Mouse (Mus musculus) Patski (cell line): ENCODE measurements at regions not wholly inside any gene's neighbourhood (a gene's known extent, or its start where the extent isn't known, plus 50 kb on each side); places are given as distances from the start of the nearest gene placed in this dataset.

Source experiments
- ATAC-seq: fragments of 100-300 bp; one replicate; pipeline ENCODE4 v1.8.0; 2021
- CTCF ChIA-PET: fragments of 350-600 bp; sonication (Branson Sonifier 250); formaldehyde crosslinking; loops from one replicate; lab custom pipeline; 2022; ENCODE audit warnings: inconsistent platforms; lab: Charles Lee
- POLR2A ChIA-PET: fragments of 350-600 bp; sonication (Branson Sonifier 250); formaldehyde crosslinking; loops from one replicate; lab custom pipeline; 2022; ENCODE audit warnings: antibody characterized with exemption, inconsistent platforms; lab: Charles Lee
- DNase-seq: peaks from one replicate; pipeline ENCODE4 v3.0.0-alpha.2; 2011; ENCODE audit warnings: low read depth, low spot score
- H3K27me3 ChIP-seq: fragments of 371-371 bp; one replicate; pipeline ENCODE4 v1.5.1; 2021
- CTCF ChIP-seq: fragments of 100-300 bp; IDR thresholded peaks from one replicate; pipeline ENCODE4 v1.5.1; 2021
- in situ Hi-C: fragments of 300-500 bp; cut with MboI; formaldehyde crosslinking; loops from 3 replicates; pipeline ENCODE4 v1.11.1; 2018; ENCODE audit warnings: low pct_unique_long_range_greater_than_20kb, mixed read lengths

- peaks cover 8% of the 10 kb centered on the region for H3K27me3 ChIP-seq
- in situ Hi-C loops, result no loop called here
Observed at GRCm38 (mm10) chr7:36538111-36538510, 159.8 kb upstream of the Tshz3 start.

GRCm38 (mm10) chr7:36548007-36548406, 149.9 kb upstream of the Tshz3 start:
- ChIA-PET POLR2A (no interaction called here), CTCF (no interaction called here)
- H3K27me3 ChIP-seq, result peaks cover 3% of the 10 kb centered on the region
- in situ Hi-C loops, result no loop called here
- DNase-seq (no peak), ATAC-seq (no peak)
- TF ChIP-seq CTCF, result no peak

More at GRCm38 (mm10) chr7:36538111-36538510, 159.8 kb upstream of the Tshz3 start:
- ATAC-seq (no peak), DNase-seq (no peak)
- no peak for TF ChIP-seq CTCF
- ChIA-PET CTCF (no interaction called here), POLR2A (interaction anchor here (0.7 kb wide), 1 partner anchor 59 kb away, joined by 3 read pairs; no protein-coding TSS in a partner anchor)

- no peak for ATAC-seq
- TF ChIP-seq CTCF, result no peak
- peaks cover 3% of the 10 kb centered on the region for H3K27me3 ChIP-seq
- POLR2A ChIA-PET, result no interaction called here
- no peak for DNase-seq
- CTCF ChIA-PET, result no interaction called here
- in situ Hi-C loops, result no loop called here
Observed at GRCm38 (mm10) chr7:36548440-36548839, 149.5 kb upstream of the Tshz3 start.

DNA sequence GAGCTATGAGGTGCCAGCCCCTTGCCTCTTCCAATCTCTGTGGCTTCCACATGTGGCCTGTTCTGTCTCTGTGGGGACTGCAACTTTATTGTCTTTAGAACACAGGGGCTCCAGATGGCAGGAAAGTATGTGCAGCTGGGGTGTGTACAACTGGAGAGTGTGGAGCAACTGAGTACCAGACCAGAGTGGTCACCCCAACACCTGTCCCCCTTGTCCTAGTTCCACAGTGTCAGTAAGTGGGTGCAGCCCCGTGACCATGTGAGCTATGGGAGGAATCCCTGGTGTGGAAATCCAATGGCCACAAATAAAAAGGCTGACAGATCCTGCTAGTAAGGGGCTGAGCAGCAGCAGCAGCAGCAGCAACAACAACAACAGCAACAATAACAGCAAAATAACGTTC, 126.9 kb upstream of the Tshz3 start:
- ChIA-PET POLR2A (no interaction called here), CTCF (no interaction called here)
- no peak for ATAC-seq
- DNase-seq, result no peak
- in situ Hi-C loops, result no loop called here
- TF ChIP-seq CTCF, result no peak
- peaks cover 8% of the 10 kb centered on the region for H3K27me3 ChIP-seq

DNA sequence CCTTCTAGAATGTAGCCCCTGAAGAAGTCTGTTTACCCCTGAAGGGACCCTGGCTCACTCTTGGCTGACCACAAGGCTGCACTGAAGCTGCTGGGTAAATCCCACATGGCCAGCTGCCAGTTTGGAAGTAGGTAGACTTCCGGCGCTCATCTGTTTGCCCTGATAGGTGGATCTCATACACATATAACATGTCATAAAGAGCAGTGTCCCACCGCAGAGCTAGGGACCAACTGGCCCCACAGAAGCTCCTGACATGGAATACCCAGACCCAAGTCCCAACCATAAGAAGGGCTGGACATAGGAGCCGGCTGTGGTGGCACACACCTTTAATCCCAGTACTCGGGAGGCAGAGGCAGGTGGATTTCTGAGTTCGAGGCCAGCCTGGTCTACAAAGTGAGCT, 115.8 kb upstream of the Tshz3 start:
- POLR2A ChIA-PET, result no interaction called here
- no peaks in the 10 kb centered on the region for H3K27me3 ChIP-seq
- no peak for TF ChIP-seq CTCF
- CTCF ChIA-PET, result interaction anchor here (1.2 kb wide), 1 partner anchor 16 kb away, joined by 4 read pairs; no protein-coding TSS in a partner anchor
- ATAC-seq (no peak), DNase-seq (no peak)
- in situ Hi-C loops, result no loop called here

DNA sequence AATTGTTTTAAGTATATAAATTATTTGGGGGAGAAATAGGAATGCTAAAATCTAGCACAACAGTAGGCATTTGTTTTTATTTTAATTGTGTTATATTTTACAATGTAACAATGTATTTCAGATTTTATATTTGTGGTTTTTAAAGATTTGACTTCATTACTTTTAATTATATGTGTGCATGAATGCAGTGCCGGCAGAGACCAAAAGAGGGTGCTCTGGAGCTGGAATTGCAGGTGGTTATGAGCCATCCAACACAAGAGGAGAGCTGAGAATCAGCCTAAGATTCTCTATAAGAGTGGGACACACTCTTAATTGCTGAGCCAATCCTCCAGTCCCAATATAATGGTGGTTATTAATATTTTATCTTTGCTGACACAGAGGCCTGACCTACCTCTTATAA, 112.9 kb upstream of the Tshz3 start:
- CTCF ChIA-PET, result no interaction called here
- POLR2A ChIA-PET, result no interaction called here
- no peak for DNase-seq
- no peaks in the 10 kb centered on the region for H3K27me3 ChIP-seq
- in situ Hi-C loops, result no loop called here
- peak; percentile 29 for TF ChIP-seq CTCF
- no peak for ATAC-seq

DNA sequence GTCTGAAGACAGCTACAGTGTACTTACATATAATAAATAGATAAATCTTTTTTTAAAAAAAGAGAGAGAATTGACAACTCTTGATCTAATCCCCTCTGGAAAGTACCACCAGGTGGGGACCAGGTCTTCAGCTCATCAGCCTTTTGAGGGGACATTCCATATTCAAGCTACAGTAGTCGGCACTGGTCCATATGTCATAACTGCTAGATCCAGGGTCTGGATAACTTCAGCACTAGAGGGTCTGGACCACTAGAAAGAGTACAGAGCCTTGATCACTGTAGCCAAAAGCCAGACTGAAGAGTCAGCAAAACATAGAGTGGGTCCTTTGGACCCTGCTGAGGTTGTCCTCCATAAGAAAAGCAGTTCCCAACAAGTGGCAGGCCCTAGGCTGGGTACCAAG, 106.4 kb upstream of the Tshz3 start:
- no peaks in the 10 kb centered on the region for H3K27me3 ChIP-seq
- TF ChIP-seq CTCF, result no peak
- POLR2A ChIA-PET, result no interaction called here
- CTCF ChIA-PET, result no interaction called here
- DNase-seq (no peak), ATAC-seq (no peak)
- in situ Hi-C loops, result no loop called here

GRCm38 (mm10) chr7:36596630-36597301, 101.2 kb upstream of the Tshz3 start:
- ChIA-PET POLR2A (interaction anchor here (0.5 kb wide), 1 partner anchor 59 kb away, joined by 3 read pairs; no protein-coding TSS in a partner anchor), CTCF (no interaction called here)
- in situ Hi-C loops, result no loop called here
- ATAC-seq, result no peak
- H3K27me3 ChIP-seq, result peaks cover 2% of the 10 kb centered on the region
- no peak for TF ChIP-seq CTCF
- no peak for DNase-seq

GRCm38 (mm10) chr7:36605026-36605698, 92.8 kb upstream of the Tshz3 start:
- ATAC-seq (no peak), DNase-seq (no peak)
- POLR2A ChIA-PET, result no interaction called here
- CTCF ChIA-PET, result no interaction called here
- TF ChIP-seq CTCF, result no peak
- in situ Hi-C loops, result no loop called here
- peaks cover 24% of the 10 kb centered on the region for H3K27me3 ChIP-seq

DNA sequence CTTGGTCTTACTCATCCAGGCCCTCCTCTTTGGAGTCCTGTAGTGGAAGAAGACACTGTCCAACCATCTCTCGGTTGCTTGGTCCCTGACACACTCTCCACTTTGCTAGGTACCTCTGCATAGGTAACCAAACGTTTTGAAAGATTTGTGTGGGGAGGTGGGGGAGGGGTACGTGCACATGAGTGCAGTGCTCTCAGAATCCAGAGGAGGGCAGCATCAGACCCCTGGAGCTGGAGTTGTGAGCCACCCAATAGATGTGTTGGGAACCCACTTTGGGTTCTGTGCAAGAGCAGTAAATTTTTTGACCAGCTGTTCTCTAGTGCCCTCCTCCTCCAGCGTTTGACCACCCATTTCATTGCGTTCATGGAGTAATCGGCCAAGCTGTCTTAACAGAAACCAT, 77.7 kb upstream of the Tshz3 start:
- POLR2A ChIA-PET, result no interaction called here
- in situ Hi-C loops, result no loop called here
- DNase-seq, result no peak
- CTCF ChIA-PET, result no interaction called here
- ATAC-seq, result no peak
- H3K27me3 ChIP-seq, result peaks cover 23% of the 10 kb centered on the region
- no peak for TF ChIP-seq CTCF

- DNase-seq (no peak), ATAC-seq (no peak)
- no peak for TF ChIP-seq CTCF
- H3K27me3 ChIP-seq, result peaks cover 5% of the 10 kb centered on the region
- in situ Hi-C loops, result no loop called here
- ChIA-PET POLR2A (no interaction called here), CTCF (no interaction called here)
Observed at GRCm38 (mm10) chr7:36644252-36644651, 53.7 kb upstream of the Tshz3 start.
